ENCODE assay signal across 8 mouse cellular contexts in genomic region chr14:39472790-39473761, GRCm38 (mm10). TPM values are rescaled to one million over a fixed set of nuclear protein-coding genes. Genes with fewer than 3 reads are reported as not detected.
DNase-seq lines count a peak whose midpoint lies in the region; ATAC-seq lines count a peak whose summit lies in the region.

TSS of gene Nrg3 (minus strand) at chr14:39473088.

- H3K4me1 ChIP-seq in heart, embryonic 14.5 days (ENCODE audit: control insufficient read depth in 2 of 2, insufficient read depth in 2 of 2, low read length in 2 of 2) = peaks cover 0 to 7% of the 10 kb centered on the region in 2 experiments; a peak in 1 of 4 replicates
- 0 out of 2 replicates have a peak, but pooled peaks cover 4% of the 10 kb centered on the region for H3K4me1 ChIP-seq in embryonic facial prominence, embryonic 12.5 days
- H3K4me1 ChIP-seq in intestine, embryonic 14.5 days (replicated peaks; ENCODE audit: control insufficient read depth, insufficient read depth, low read length) = no peaks in the 10 kb centered on the region
- no peaks in the 10 kb centered on the region; the same call in 1 of the 2 replicates for H3K4me1 ChIP-seq in liver, embryonic 11.5 days (replicated peaks; ENCODE audit: control insufficient read depth, insufficient read depth, low read length)

- DNase-seq in heart, adult 18-20 months = no peak
- peak; percentile 65 for DNase-seq in ZHBTc4 (ENCODE audit: low read depth, low spot score)
- DNase-seq in intestine, embryonic 14.5 days (ENCODE audit: low spot score) = peak; percentile 76
- DNase-seq in liver, embryonic 11.5 days (ENCODE audit: low spot score) = peak; percentile 39
- DNase-seq in right cerebral cortex, postnatal 10 days (ENCODE audit: low spot score in 2 of 2) = peak; percentile 74 to 78

- H3K9me3 ChIP-seq in heart, embryonic 14.5 days (ENCODE audit: control insufficient read depth, low read length) = no peaks in the 10 kb centered on the region
- no peaks in the 10 kb centered on the region for H3K9me3 ChIP-seq in embryonic facial prominence, embryonic 12.5 days
- H3K9me3 ChIP-seq in intestine, embryonic 14.5 days (ENCODE audit: control insufficient read depth, low read length) = no peaks in the 10 kb centered on the region
- no peaks in the 10 kb centered on the region for H3K9me3 ChIP-seq in liver, embryonic 11.5 days (ENCODE audit: control insufficient read depth, low read length)

- WGBS in heart, embryonic 14.5 days = 1% methylated on average over 84 of the region's 121 CpGs
- under 1% methylated on average over 93 of the region's 121 CpGs for WGBS in embryonic facial prominence, embryonic 12.5 days
- WGBS in intestine, embryonic 14.5 days = under 1% methylated on average over 97 of the region's 121 CpGs
- WGBS in liver, embryonic 11.5 days = 1% methylated on average over 86 of the region's 121 CpGs

- peaks cover 75% of the 10 kb centered on the region for H3K27me3 ChIP-seq in heart, embryonic 14.5 days (ENCODE audit: control insufficient read depth, insufficient read depth, low read length)
- peaks cover 65% of the 10 kb centered on the region for H3K27me3 ChIP-seq in embryonic facial prominence, embryonic 12.5 days
- peaks cover 81% of the 10 kb centered on the region for H3K27me3 ChIP-seq in intestine, embryonic 14.5 days (replicated peaks; ENCODE audit: control insufficient read depth, insufficient read depth, low read length)
- H3K27me3 ChIP-seq in liver, embryonic 11.5 days (replicated peaks; ENCODE audit: control insufficient read depth, insufficient read depth, low read length) = peaks cover 63% of the 10 kb centered on the region

- H3K4me3 ChIP-seq in heart, embryonic 14.5 days (ENCODE audit: control insufficient read depth in 1 of 2, insufficient read depth in 1 of 2, low read depth in 1 of 2, low read length in 2 of 2) = peak within 1 kb of the TSS; percentile 36 to 46
- peak within 1 kb of the TSS; percentile 50 for H3K4me3 ChIP-seq in embryonic facial prominence, embryonic 12.5 days
- H3K4me3 ChIP-seq in intestine, embryonic 14.5 days (ENCODE audit: low read depth, low read length) = peak within 1 kb of the TSS; percentile 48
- H3K4me3 ChIP-seq in liver, embryonic 11.5 days (ENCODE audit: low read depth, low read length) = peak within 1 kb of the TSS; percentile 51

- no peaks in the 10 kb centered on the region for H3K36me3 ChIP-seq in heart, embryonic 14.5 days (ENCODE audit: control insufficient read depth, insufficient read depth, low read length)
- H3K36me3 ChIP-seq in embryonic facial prominence, embryonic 12.5 days = no peaks in the 10 kb centered on the region
- H3K36me3 ChIP-seq in intestine, embryonic 14.5 days (ENCODE audit: control insufficient read depth, insufficient read depth, low read length) = no peaks in the 10 kb centered on the region
- no peaks in the 10 kb centered on the region for H3K36me3 ChIP-seq in liver, embryonic 11.5 days (ENCODE audit: control insufficient read depth, insufficient read depth, low read length)

- no peak within 1 kb of the TSS for H3K9ac ChIP-seq in heart, embryonic 14.5 days (ENCODE audit: low read length)
- peak within 1 kb of the TSS; percentile 27; the same call in 1 of the 2 replicates for H3K9ac ChIP-seq in embryonic facial prominence, embryonic 12.5 days
- H3K9ac ChIP-seq in intestine, embryonic 14.5 days (ENCODE audit: low read length) = peak within 1 kb of the TSS; percentile 5; the same call in 1 of the 2 replicates
- no peak within 1 kb of the TSS for H3K9ac ChIP-seq in liver, embryonic 11.5 days (ENCODE audit: low read depth, low read length)

- peak within 1 kb of the TSS; percentile 81 for H3K4me2 ChIP-seq in heart, embryonic 14.5 days (ENCODE audit: low read length)
- peak within 1 kb of the TSS; percentile 77 for H3K4me2 ChIP-seq in embryonic facial prominence, embryonic 12.5 days (replicated peaks)
- H3K4me2 ChIP-seq in intestine, embryonic 14.5 days (ENCODE audit: low read length) = peak within 1 kb of the TSS; percentile 75
- H3K4me2 ChIP-seq in liver, embryonic 11.5 days = peak within 1 kb of the TSS; percentile 62

- H3K27ac ChIP-seq in heart, embryonic 14.5 days (replicated peaks in 1 of 2; ENCODE audit: control insufficient read depth in 1 of 2, insufficient read depth in 1 of 2, low read depth in 2 of 2, low read length in 2 of 2) = no peak within 1 kb of the TSS
- no peak within 1 kb of the TSS for H3K27ac ChIP-seq in embryonic facial prominence, embryonic 12.5 days
- no peak within 1 kb of the TSS for H3K27ac ChIP-seq in intestine, embryonic 14.5 days (ENCODE audit: low read depth)
- no peak within 1 kb of the TSS for H3K27ac ChIP-seq in liver, embryonic 11.5 days (ENCODE audit: low read depth, low read length)

- no peak; the same call in 1 of the 2 replicates for ATAC-seq in heart, embryonic 14.5 days (ENCODE audit: insufficient number of reproducible peaks, insufficient read depth, low FRiP score, low read depth)
- ATAC-seq in embryonic facial prominence, embryonic 12.5 days (ENCODE audit: insufficient number of reproducible peaks, insufficient read depth, low FRiP score, low TSS enrichment) = peak; percentile 65
- ATAC-seq in intestine, embryonic 14.5 days (replicated peaks; ENCODE audit: low FRiP score, low TSS enrichment, low read depth) = peak; percentile 89
- ATAC-seq in liver, embryonic 11.5 days (replicated peaks; ENCODE audit: low FRiP score) = peak; percentile 49; the same call in 1 of the 2 replicates
- ATAC-seq in activated CD4-positive, CD25-positive, alpha-beta regulatory T cell, adult 4 months = no peak

RNA-seq across cellular contexts. Expression of gene Nrg3, which starts in this region (rescaled TPM):
- not detected in 2 replicates for polyA plus RNA-seq in heart, embryonic 14.5 days (2014; fragmentation: Nextera tagmentation; extraction: Ambion mirVana)
- not detected for total RNA-seq in heart, adult 18-20 months (2021)
- polyA plus RNA-seq in embryonic facial prominence, embryonic 12.5 days (2016; fragmentation: Nextera tagmentation; extraction: Ambion mirVana) = 0.83 and 1.7 TPM in 2 replicates
- 0.50 and 0.88 TPM in 2 replicates for polyA plus RNA-seq in intestine, embryonic 14.5 days (2014; fragmentation: Nextera tagmentation; extraction: Ambion mirVana)
- 0.10 and 0.16 TPM in 2 replicates for polyA plus RNA-seq in liver, embryonic 11.5 days (2014; fragmentation: Nextera tagmentation; extraction: Ambion mirVana)
- not detected for polyA plus RNA-seq in activated CD4-positive, CD25-positive, alpha-beta regulatory T cell, adult 4 months (2017; shearing (Covaris generic))

Comparison
In these comparisons a context has a peak if more than half of its experiments do, and no peak if none do; other contexts are left out.
1. Peak in DNase-seq, ATAC-seq, H3K4me3 ChIP-seq, H3K9ac ChIP-seq and H3K4me2 ChIP-seq in intestine, embryonic 14.5 days; RNA of the gene not detected or under 1 TPM.
2. Peak in DNase-seq, ATAC-seq, H3K4me3 ChIP-seq and H3K4me2 ChIP-seq in liver, embryonic 11.5 days; RNA of the gene not detected or under 1 TPM.
3. DNase-seq: peak in ZHBTc4 (single experiment) and right cerebral cortex, postnatal 10 days (2 of 2); none in heart, adult 18-20 months (0 of 2).
4. Peak in every context shown above with its lines, with median percentiles within 50 percentile points of each other: H3K4me2 ChIP-seq and H3K4me3 ChIP-seq.